Mouse (Mus musculus) MEL (cell line): ENCODE results near the gene Kcnab3. TPM values are rescaled to one million over a fixed set of nuclear protein-coding genes. Genes with fewer than 3 reads are reported as not detected.
A peak's percentile ranks its signal among the peaks of the same experiment; 100 is the strongest.

Source experiments
- DNase-seq: peaks from one replicate; pipeline ENCODE4 v3.0.0; 2011; ENCODE audit warnings: low read depth, low spot score
- H3K27ac ChIP-seq: 2 replicates; pipeline ENCODE4 v1.5.1; 2012; ENCODE audit warnings: low read depth, mild to moderate bottlenecking, control low read depth, low read length, moderate library complexity; ENCODE audit not compliant: control insufficient read depth
- H3K27me3 ChIP-seq, 2 experiments: fragments of 150-350 bp in 1 of 2; sonication (generic) in 1 of 2; 2 replicates each; pipeline ENCODE4 v1.6.1; 2012; ENCODE audit warnings: low read length in 2 of 2, mild to moderate bottlenecking in 2 of 2, improper control_type of control experiment in 1 of 2, moderate library complexity in 1 of 2; ENCODE audit not compliant: insufficient read depth in 2 of 2, control insufficient read depth in 1 of 2
- H3K36me3 ChIP-seq, 2 experiments: 2 replicates each; pipeline ENCODE4 v1.6.1; 2012 to 2014; ENCODE audit warnings: low read length in 2 of 2, improper control_type of control experiment in 1 of 2, inconsistent platforms in 1 of 2, mild to moderate bottlenecking in 1 of 2; ENCODE audit not compliant: insufficient read depth in 2 of 2, control insufficient read depth in 1 of 2
- H3K4me1 ChIP-seq, 2 experiments: fragments of 150-350 bp in 1 of 2; sonication (generic) in 1 of 2; 2 replicates each; pipeline ENCODE4 v1.6.1; 2012; ENCODE audit warnings: low read length in 2 of 2, improper control_type of control experiment in 1 of 2, mild to moderate bottlenecking in 1 of 2; ENCODE audit not compliant: insufficient read depth in 2 of 2, control insufficient read depth in 1 of 2
- H3K4me3 ChIP-seq, 2 experiments: fragments of 150-350 bp in 1 of 2; sonication (generic) in 1 of 2; 2 replicates each; pipeline ENCODE4 v1.5.1; 2012; ENCODE audit warnings: low read depth in 2 of 2, low read length in 2 of 2, mild to moderate bottlenecking in 2 of 2, moderate library complexity in 2 of 2, control low read depth in 1 of 2, improper control_type of control experiment in 1 of 2; ENCODE audit not compliant: control insufficient read depth in 1 of 2, insufficient read depth in 1 of 2
- H3K79me2 ChIP-seq: 2 replicates; pipeline ENCODE4 v1.6.1; 2012; ENCODE audit warnings: mild to moderate bottlenecking, low read length, moderate library complexity; ENCODE audit not compliant: control insufficient read depth, poor library complexity, insufficient read depth
- H3K9ac ChIP-seq: 2 replicates; pipeline ENCODE4 v1.6.1; 2012; ENCODE audit warnings: low read depth, mild to moderate bottlenecking, control low read depth, low read length, moderate library complexity; ENCODE audit not compliant: control insufficient read depth, poor library complexity, severe bottlenecking
- H3K9me3 ChIP-seq: fragments of 150-350 bp; sonication (generic); replicated peaks from 2 replicates; pipeline ENCODE4 v1.6.1; 2012; ENCODE audit warnings: mild to moderate bottlenecking, low read length, improper control_type of control experiment, moderate library complexity; ENCODE audit not compliant: insufficient read depth
- BHLHE40 ChIP-seq: IDR thresholded peaks from 2 replicates; pipeline ENCODE4 v1.6.1; 2012; ENCODE audit warnings: low read depth, mild to moderate bottlenecking, inconsistent platforms, low read length, improper control_type of control experiment, borderline replicate concordance
- CHD1 ChIP-seq: IDR thresholded peaks from 2 replicates; pipeline ENCODE4 v1.6.1; 2012; ENCODE audit warnings: low read depth, mild to moderate bottlenecking, inconsistent platforms, low read length, improper control_type of control experiment
- CHD2 ChIP-seq: IDR thresholded peaks from 2 replicates; pipeline ENCODE4 v1.6.1; 2011; ENCODE audit warnings: low read length, improper control_type of control experiment
- CTCF ChIP-seq, 3 experiments: IDR thresholded peaks in 2 of 3; conservative IDR thresholded peaks in 1 of 3; 2 replicates each; pipeline ENCODE4 v1.5.1; 2011 to 2012; ENCODE audit warnings: low read length in 3 of 3, low read depth in 2 of 3, mild to moderate bottlenecking in 2 of 3, improper control_type of control experiment in 1 of 3, inconsistent platforms in 1 of 3, mixed read lengths in 1 of 3, moderate library complexity in 1 of 3; ENCODE audit not compliant: control insufficient read depth in 1 of 3, insufficient read depth in 1 of 3, poor library complexity in 1 of 3, severe bottlenecking in 1 of 3
- E2F4 ChIP-seq: IDR thresholded peaks from 2 replicates; pipeline ENCODE4 v1.6.1; 2011; ENCODE audit warnings: low read depth, low read length, improper control_type of control experiment, borderline replicate concordance
- ELF1 ChIP-seq: IDR thresholded peaks from 2 replicates; pipeline ENCODE4 v1.6.1; 2014; ENCODE audit warnings: low read depth, mild to moderate bottlenecking, inconsistent platforms, low read length, improper control_type of control experiment, moderate library complexity
- EP300 ChIP-seq, 2 experiments: IDR thresholded peaks; 2 replicates each; pipeline ENCODE4 v1.6.1; 2011; ENCODE audit warnings: improper control_type of control experiment in 2 of 2, low read length in 2 of 2, low read depth in 1 of 2, mild to moderate bottlenecking in 1 of 2
- ETS1 ChIP-seq: IDR thresholded peaks from 2 replicates; pipeline ENCODE4 v1.6.1; 2012; ENCODE audit warnings: low read depth, mild to moderate bottlenecking, inconsistent platforms, low read length, improper control_type of control experiment, moderate library complexity
- GABPA ChIP-seq: IDR thresholded peaks from 2 replicates; pipeline ENCODE4 v1.6.1; 2012; ENCODE audit warnings: low read depth, mild to moderate bottlenecking, inconsistent platforms, low read length, improper control_type of control experiment, moderate library complexity
- GATA1 ChIP-seq: IDR thresholded peaks from 2 replicates; pipeline ENCODE4 v1.6.1; 2011; ENCODE audit warnings: low read depth, low read length, improper control_type of control experiment
- JUND ChIP-seq: IDR thresholded peaks from 2 replicates; pipeline ENCODE4 v1.6.1; 2011; ENCODE audit warnings: low read depth, mild to moderate bottlenecking, improper control_type of control experiment, low read length
- KAT2A ChIP-seq: conservative IDR thresholded peaks from 2 replicates; pipeline ENCODE4 v1.6.1; 2012; ENCODE audit warnings: low read depth, low read length, improper control_type of control experiment, inconsistent platforms
- MAFK ChIP-seq: IDR thresholded peaks from 2 replicates; pipeline ENCODE4 v1.6.1; 2011; ENCODE audit warnings: low read depth, mild to moderate bottlenecking, low read length, improper control_type of control experiment, borderline replicate concordance
- MAX ChIP-seq: IDR thresholded peaks from 2 replicates; pipeline ENCODE4 v1.6.1; 2011; ENCODE audit warnings: low read length, improper control_type of control experiment
- MAZ ChIP-seq: IDR thresholded peaks from 2 replicates; pipeline ENCODE4 v1.6.1; 2012; ENCODE audit warnings: low read depth, mild to moderate bottlenecking, inconsistent platforms, low read length, improper control_type of control experiment
- MXI1 ChIP-seq: IDR thresholded peaks from 2 replicates; pipeline ENCODE4 v1.6.1; 2011; ENCODE audit warnings: mild to moderate bottlenecking, low read depth, low read length, improper control_type of control experiment
- MYB ChIP-seq: IDR thresholded peaks from 2 replicates; pipeline ENCODE4 v1.6.1; 2011; ENCODE audit warnings: mild to moderate bottlenecking, low read depth, low read length, improper control_type of control experiment
- MYC ChIP-seq: IDR thresholded peaks from 2 replicates; pipeline ENCODE4 v1.6.1; 2011; ENCODE audit warnings: low read depth, mild to moderate bottlenecking, low read length, improper control_type of control experiment, moderate library complexity
- NELFE ChIP-seq: IDR thresholded peaks from 2 replicates; pipeline ENCODE4 v1.6.1; 2011; ENCODE audit warnings: low read depth, low read length, improper control_type of control experiment
- NRF1 ChIP-seq: IDR thresholded peaks from 2 replicates; pipeline ENCODE4 v1.6.1; 2014; ENCODE audit warnings: low read depth, mild to moderate bottlenecking, inconsistent platforms, low read length, improper control_type of control experiment, moderate library complexity; ENCODE audit not compliant: poor library complexity, insufficient read depth, severe bottlenecking
- POLR2A ChIP-seq, 2 experiments: IDR thresholded peaks; 2 replicates each; pipeline ENCODE4 v1.6.1; 2011 to 2012; ENCODE audit warnings: low read length in 2 of 2, mild to moderate bottlenecking in 2 of 2, control low read depth in 1 of 2, improper control_type of control experiment in 1 of 2, low read depth in 1 of 2, moderate library complexity in 1 of 2; ENCODE audit not compliant: control insufficient read depth in 1 of 2, insufficient read depth in 1 of 2, poor library complexity in 1 of 2
- POLR2AphosphoS2 ChIP-seq: IDR thresholded peaks from 2 replicates; pipeline ENCODE4 v1.6.1; 2011; ENCODE audit warnings: low read length, improper control_type of control experiment
- POLR2AphosphoS5 ChIP-seq: IDR thresholded peaks from 2 replicates; pipeline ENCODE4 v1.6.1; 2012; ENCODE audit warnings: low read depth, borderline replicate concordance, mild to moderate bottlenecking, inconsistent platforms, low read length, moderate library complexity, mixed read lengths
- RAD21 ChIP-seq: IDR thresholded peaks from 2 replicates; pipeline ENCODE4 v1.6.1; 2011; ENCODE audit warnings: mild to moderate bottlenecking, low read depth, low read length, improper control_type of control experiment
- SIN3A ChIP-seq: IDR thresholded peaks from 2 replicates; pipeline ENCODE4 v1.6.1; 2012; ENCODE audit warnings: low read length, improper control_type of control experiment, inconsistent platforms
- SMC3 ChIP-seq: IDR thresholded peaks from 2 replicates; pipeline ENCODE4 v1.6.1; 2011; ENCODE audit warnings: low read depth, low read length, improper control_type of control experiment
- TAL1 ChIP-seq: IDR thresholded peaks from 2 replicates; pipeline ENCODE4 v1.6.1; 2012; ENCODE audit warnings: mild to moderate bottlenecking, inconsistent platforms, low read length, moderate library complexity, mixed read lengths
- TBP ChIP-seq: IDR thresholded peaks from 2 replicates; pipeline ENCODE4 v1.8.0; 2011; ENCODE audit warnings: low read depth, low read length, improper control_type of control experiment
- UBTF ChIP-seq: IDR thresholded peaks from 2 replicates; pipeline ENCODE4 v1.6.1; 2012; ENCODE audit warnings: low read depth, mild to moderate bottlenecking, inconsistent platforms, low read length, improper control_type of control experiment, moderate library complexity, borderline replicate concordance; ENCODE audit not compliant: insufficient read depth
- USF1 ChIP-seq: IDR thresholded peaks from 2 replicates; pipeline ENCODE4 v1.6.1; 2014; ENCODE audit warnings: low read depth, mild to moderate bottlenecking, inconsistent platforms, low read length, improper control_type of control experiment, moderate library complexity
- USF2 ChIP-seq, 2 experiments: IDR thresholded peaks; 2 replicates each; pipeline ENCODE4 v1.6.1; 2011 to 2012; ENCODE audit warnings: improper control_type of control experiment in 2 of 2, low read length in 2 of 2, borderline replicate concordance in 1 of 2, inconsistent platforms in 1 of 2, low read depth in 1 of 2, mild to moderate bottlenecking in 1 of 2; ENCODE audit not compliant: insufficient read depth in 1 of 2
- ZC3H11A ChIP-seq: IDR thresholded peaks from 2 replicates; pipeline ENCODE4 v1.6.1; 2012; ENCODE audit warnings: low read depth, mild to moderate bottlenecking, inconsistent platforms, low read length, improper control_type of control experiment
- ZKSCAN1 ChIP-seq: IDR thresholded peaks from 2 replicates; pipeline ENCODE4 v1.6.1; 2012; ENCODE audit warnings: low read depth, mild to moderate bottlenecking, inconsistent platforms, low read length, improper control_type of control experiment, moderate library complexity
- ZMIZ1 ChIP-seq: IDR thresholded peaks from 2 replicates; pipeline ENCODE4 v1.6.1; 2012; ENCODE audit warnings: low read depth, mild to moderate bottlenecking, inconsistent platforms, low read length, improper control_type of control experiment, moderate library complexity
- ZNF384 ChIP-seq: IDR thresholded peaks from 2 replicates; pipeline ENCODE4 v1.6.1; 2012; ENCODE audit warnings: low read depth, mild to moderate bottlenecking, inconsistent platforms, low read length, improper control_type of control experiment
- polyA plus RNA-seq, 2 experiments: library from polyadenylated mRNA; stranded (reverse) in 1 of 2; unstranded in 1 of 2; fragments of >175 nt in 1 of 2; fragments of >200 nt in 1 of 2; gene quantifications; 2 replicates each; pipeline versions ENCODE4 v1.2.1 to v1.2.4; 2012; ENCODE audit warnings: low replicate concordance in 2 of 2, low read depth in 1 of 2; ENCODE audit not compliant: insufficient read length in 2 of 2, insufficient read depth in 1 of 2, missing spikeins in 1 of 2
- total RNA-seq: library from RNA; depleted of rRNA; stranded (reverse); fragments of 300-350 nt; gene quantifications from 2 replicates; pipeline ENCODE4 v1.2.3, GENCODE M21; 2012; rRNA removed

The Kcnab3 gene
- 3.0 and 3.8 TPM in 2 replicates for total RNA-seq
- 1 to 10 TPM in 1 of 2 experiments, not detected in 1; 6.2 TPM for polyA plus RNA-seq

- Histone ChIP-seq H3K27me3 (no peaks in the 10 kb centered on the region), H3K36me3 (peaks cover 0 to 33% of the 10 kb centered on the region in 2 experiments; a peak in 2 of 4 replicates), H3K79me2 (peaks cover 16% of the 10 kb centered on the region), H3K27ac (peak within 1 kb of the TSS; percentile 89), H3K9me3 (no peaks in the 10 kb centered on the region), H3K4me1 (peaks cover 16 to 42% of the 10 kb centered on the region in 2 experiments), H3K9ac (peak within 1 kb of the TSS; percentile 74), H3K4me3 (peak within 1 kb of the TSS; percentile 67 to 82)
- peak; percentile 99 for DNase-seq
- no peak for TF ChIP-seq BHLHE40
- TF ChIP-seq GATA1, result no peak
- TF ChIP-seq MYB, result no peak
- no peak for TF ChIP-seq TAL1
- TF ChIP-seq RAD21, result no peak
- TF ChIP-seq MYC, result peak; percentile 73
- TF ChIP-seq CHD1, result peak; percentile 86; the same call in 1 of the 2 replicates
- no peak for TF ChIP-seq CTCF (IDR thresholded peaks at IDR 0.05 in 2 of 3, conservative IDR thresholded peaks at IDR 0.05 in 1 of 3; ENCODE audit: control insufficient read depth in 1 of 3, insufficient read depth in 1 of 3, low read depth in 2 of 3, low read length in 3 of 3, poor library complexity in 1 of 3, severe bottlenecking in 1 of 3)
- TF ChIP-seq MAZ, result peak; percentile 68; the same call in 1 of the 2 replicates
- TF ChIP-seq ZC3H11A, result no peak
- no peak for TF ChIP-seq ZKSCAN1
- no peak for TF ChIP-seq NRF1
- TF ChIP-seq NELFE, result peak; percentile 70
- TF ChIP-seq KAT2A, result no peak
- TF ChIP-seq ELF1, result no peak
- TF ChIP-seq E2F4, result no peak
- TF ChIP-seq SIN3A, result peak; percentile 59
- 0 out of 2 replicates have a peak, but pooled peaks have one; percentile 24 for TF ChIP-seq CHD2
- TF ChIP-seq JUND, result peak; percentile 59; the same call in 1 of the 2 replicates
- no peak for TF ChIP-seq ZMIZ1
- no peak for TF ChIP-seq ZNF384
- TF ChIP-seq MAFK, result no peak
- peak; percentile 32; the same call in 1 of the 2 replicates for TF ChIP-seq MXI1
- TF ChIP-seq POLR2A (IDR thresholded peaks at IDR 0.05; ENCODE audit: control insufficient read depth in 1 of 2, insufficient read depth in 1 of 2, low read depth in 1 of 2, low read length in 2 of 2, poor library complexity in 1 of 2), result peak; percentile 53 to 79
- TF ChIP-seq SMC3, result no peak
- TF ChIP-seq EP300 (IDR thresholded peaks at IDR 0.05; ENCODE audit: low read depth in 1 of 2, low read length in 2 of 2), result peak; percentile 7 to 29; a peak in 2 of 4 replicates
- TF ChIP-seq MAX, result no peak
- no peak for TF ChIP-seq GABPA
- TF ChIP-seq USF1, result no peak
- TF ChIP-seq USF2 (IDR thresholded peaks at IDR 0.05; ENCODE audit: borderline replicate concordance in 1 of 2, insufficient read depth in 1 of 2, low read depth in 1 of 2, low read length in 2 of 2), result no peak
- 0 out of 2 replicates have a peak, but pooled peaks have one; percentile 38 for TF ChIP-seq ETS1
- peak; percentile 78; the same call in 1 of the 2 replicates for TF ChIP-seq TBP
- no peak for TF ChIP-seq POLR2AphosphoS5
- peak; percentile 38; the same call in 1 of the 2 replicates for TF ChIP-seq POLR2AphosphoS2
- TF ChIP-seq UBTF, result no peak
Measured at GRCm38 (mm10) chr11:69325628-69326407, at the start of gene Kcnab3. Kcnab3 (plus strand) TSS chr11:69326258.
